Mouse (Mus musculus): ENCODE results near the gene Amotl1. TPM values are rescaled to one million over a fixed set of nuclear protein-coding genes. Genes with fewer than 3 reads are reported as not detected.
A peak's percentile ranks its signal among the peaks of the same experiment; 100 is the strongest.

Amotl1 gene
- polyA plus RNA-seq, 1 experiment from 2014 or later, result 8.4 TPM

DNA sequence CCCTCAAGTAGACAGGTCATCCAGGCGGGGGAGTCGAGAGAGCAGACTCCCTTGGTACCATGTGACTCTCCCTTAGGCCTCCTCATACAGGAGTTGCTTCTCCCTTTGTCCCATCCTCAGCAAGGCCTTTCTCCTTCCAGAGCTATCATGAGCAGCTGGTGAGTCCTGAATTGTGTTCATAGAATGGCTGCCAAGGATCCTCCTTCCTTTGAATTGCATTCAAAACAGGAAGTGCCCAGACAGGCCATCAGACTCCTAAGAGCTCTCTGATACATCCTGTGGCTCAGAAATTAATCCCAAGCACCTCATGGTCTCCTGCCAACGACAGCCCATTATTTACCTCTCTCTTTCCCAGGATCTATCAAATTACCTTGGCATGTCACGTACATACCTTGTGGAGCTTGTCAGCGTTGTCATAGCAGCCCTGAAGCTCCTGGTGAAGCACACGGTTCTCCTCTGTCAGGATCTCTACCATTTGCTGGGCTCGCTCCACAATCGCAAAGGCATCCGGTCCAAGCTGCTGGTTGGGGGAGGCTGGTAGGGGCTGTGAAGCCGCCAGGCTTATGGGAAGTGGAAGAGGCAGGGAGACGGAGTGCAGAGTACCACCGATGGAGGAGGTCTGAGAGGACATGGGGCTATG lies 70.0 kb downstream of the Amotl1 start:
- no peak overlapping the region for H3K4me2 ChIP-seq (ENCODE audit: low read depth, low read length)
- no peaks in the 10 kb centered on the region for H3K36me3 ChIP-seq (ENCODE audit: control insufficient read depth, insufficient read depth, low read length)
- ATAC-seq, result peak; percentile 36; the same call in 1 of the 2 replicates
- no peaks in the 10 kb centered on the region for H3K9me3 ChIP-seq (ENCODE audit: control insufficient read depth, low read length)
- 69% methylated on average over 12 of the region's 12 CpGs for WGBS
- no peak overlapping the region for H3K4me3 ChIP-seq (ENCODE audit: low read length)
- H3K27me3 ChIP-seq (replicated peaks; ENCODE audit: control insufficient read depth, insufficient read depth, low read length), result no peaks in the 10 kb centered on the region
- 0 out of 2 replicates have a peak overlapping the region, but pooled peaks have one; percentile 27 for H3K27ac ChIP-seq (ENCODE audit: low read length)
- H3K4me1 ChIP-seq (ENCODE audit: control insufficient read depth, insufficient read depth, low read length), result no peaks in the 10 kb centered on the region
- no peak overlapping the region for H3K9ac ChIP-seq (ENCODE audit: low read depth, low read length)

DNA sequence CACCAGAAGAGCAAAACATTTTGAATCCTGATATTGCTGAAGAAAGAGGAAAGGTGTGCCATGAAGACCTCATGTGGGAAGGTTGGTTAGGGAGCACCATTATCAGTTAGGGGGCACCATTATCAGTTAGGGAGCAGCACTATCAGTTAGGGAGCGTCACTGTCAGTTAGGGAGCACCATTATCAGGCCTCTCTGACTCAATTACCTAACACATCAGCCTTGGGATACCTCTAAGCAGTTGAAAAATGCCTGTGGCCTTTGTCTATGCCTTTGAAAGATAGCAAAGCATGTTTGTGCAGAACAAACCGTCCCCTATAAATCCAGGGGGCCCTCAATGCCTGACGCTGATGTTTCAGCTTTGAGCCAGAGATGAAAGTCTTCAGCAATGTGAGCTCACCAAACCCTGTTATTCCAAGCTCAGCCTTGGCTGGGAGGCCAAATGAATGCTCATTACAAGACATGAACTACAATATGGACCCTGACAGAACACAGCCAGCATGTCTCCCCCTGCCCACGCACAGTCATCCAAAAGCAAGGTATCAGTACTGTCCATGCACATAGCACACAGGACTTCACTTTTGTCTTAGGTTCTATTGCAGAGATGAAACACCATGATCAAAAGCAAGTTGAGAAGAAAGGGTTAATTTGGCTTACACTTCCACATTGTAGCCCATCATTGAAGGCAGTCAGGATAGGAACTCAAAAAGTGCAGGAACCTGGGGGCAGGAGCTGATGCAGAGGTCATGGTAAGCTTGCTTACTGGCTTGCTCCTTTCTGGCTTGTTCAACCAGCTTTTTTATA lies 75.5 kb downstream of the Amotl1 start:
- H3K36me3 ChIP-seq (ENCODE audit: control insufficient read depth, insufficient read depth, low read length), result no peaks in the 10 kb centered on the region; the same call in 1 of the 2 replicates
- no peak overlapping the region for H3K4me2 ChIP-seq (ENCODE audit: low read depth, low read length)
- no peak overlapping the region for H3K4me3 ChIP-seq (ENCODE audit: low read length)
- H3K9me3 ChIP-seq (ENCODE audit: control insufficient read depth, low read length), result no peaks in the 10 kb centered on the region
- H3K4me1 ChIP-seq (ENCODE audit: control insufficient read depth, insufficient read depth, low read length), result no peaks in the 10 kb centered on the region
- ATAC-seq, result no peak
- H3K27me3 ChIP-seq (replicated peaks; ENCODE audit: control insufficient read depth, insufficient read depth, low read length), result no peaks in the 10 kb centered on the region
- H3K27ac ChIP-seq (ENCODE audit: low read length), result no peak overlapping the region
- WGBS, result 88% methylated on average over 4 of the region's 4 CpGs
- no peak overlapping the region for H3K9ac ChIP-seq (ENCODE audit: low read depth, low read length)

DNA sequence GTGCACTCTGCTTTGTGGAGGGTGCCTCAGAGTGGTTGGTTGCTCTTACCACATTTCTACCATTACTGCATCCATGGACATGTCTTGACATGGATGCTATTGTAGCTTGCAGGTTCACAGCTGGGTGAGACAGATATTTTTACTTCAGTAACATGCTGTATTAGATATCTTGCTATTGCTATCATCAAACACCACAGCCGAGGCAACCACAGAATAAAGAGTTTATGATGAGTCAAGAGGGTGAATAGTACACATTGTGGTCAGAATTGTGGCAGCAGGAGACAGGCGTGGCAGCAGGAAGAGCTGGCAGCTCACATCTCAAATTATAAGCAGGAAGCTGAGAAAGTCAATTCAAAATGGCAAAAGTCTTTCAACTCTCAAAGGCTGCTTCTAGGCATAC lies 76.4 kb downstream of the Amotl1 start:
- Histone ChIP-seq H3K36me3 (ENCODE audit: control insufficient read depth, insufficient read depth, low read length) (no peaks in the 10 kb centered on the region; the same call in 1 of the 2 replicates), H3K4me3 (ENCODE audit: low read length) (no peak overlapping the region), H3K4me1 (ENCODE audit: control insufficient read depth, insufficient read depth, low read length) (no peaks in the 10 kb centered on the region), H3K27me3 (replicated peaks; ENCODE audit: control insufficient read depth, insufficient read depth, low read length) (no peaks in the 10 kb centered on the region), H3K27ac (ENCODE audit: low read length) (no peak overlapping the region), H3K4me2 (ENCODE audit: low read depth, low read length) (no peak overlapping the region), H3K9me3 (ENCODE audit: control insufficient read depth, low read length) (no peaks in the 10 kb centered on the region), H3K9ac (ENCODE audit: low read depth, low read length) (no peak overlapping the region)
- 79% methylated on average over 2 of the region's 2 CpGs for WGBS
- ATAC-seq, result no peak

DNA sequence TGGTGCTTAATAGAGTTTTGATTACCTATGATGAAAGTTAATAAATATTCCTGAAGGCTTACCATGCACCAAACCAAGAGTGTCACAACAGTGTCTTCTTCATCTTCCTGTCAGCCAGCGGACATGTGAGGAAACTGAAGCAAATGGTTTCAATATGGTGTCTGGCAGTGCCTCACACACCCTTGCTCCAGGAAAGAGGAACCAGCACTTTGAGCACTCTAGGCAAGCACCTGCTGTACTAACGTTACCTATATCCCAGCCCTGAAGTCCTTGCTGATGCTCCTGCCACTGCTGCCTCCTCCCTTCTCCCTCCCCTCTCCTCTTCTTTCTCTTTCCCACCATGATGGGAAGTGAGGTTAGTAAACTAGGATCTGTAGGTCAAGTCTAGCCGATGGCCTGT lies 80.4 kb downstream of the Amotl1 start:
- ATAC-seq, result no peak
- Histone ChIP-seq H3K4me1 (ENCODE audit: control insufficient read depth, insufficient read depth, low read length) (no peaks in the 10 kb centered on the region), H3K9me3 (ENCODE audit: control insufficient read depth, low read length) (no peaks in the 10 kb centered on the region), H3K9ac (ENCODE audit: low read depth, low read length) (no peak overlapping the region), H3K4me3 (ENCODE audit: low read length) (no peak overlapping the region), H3K27me3 (replicated peaks; ENCODE audit: control insufficient read depth, insufficient read depth, low read length) (no peaks in the 10 kb centered on the region), H3K4me2 (ENCODE audit: low read depth, low read length) (no peak overlapping the region), H3K36me3 (ENCODE audit: control insufficient read depth, insufficient read depth, low read length) (peaks cover 5% of the 10 kb centered on the region; the same call in 1 of the 2 replicates), H3K27ac (ENCODE audit: low read length) (no peak overlapping the region)
- WGBS, result 85% methylated on average over 3 of the region's 3 CpGs

DNA sequence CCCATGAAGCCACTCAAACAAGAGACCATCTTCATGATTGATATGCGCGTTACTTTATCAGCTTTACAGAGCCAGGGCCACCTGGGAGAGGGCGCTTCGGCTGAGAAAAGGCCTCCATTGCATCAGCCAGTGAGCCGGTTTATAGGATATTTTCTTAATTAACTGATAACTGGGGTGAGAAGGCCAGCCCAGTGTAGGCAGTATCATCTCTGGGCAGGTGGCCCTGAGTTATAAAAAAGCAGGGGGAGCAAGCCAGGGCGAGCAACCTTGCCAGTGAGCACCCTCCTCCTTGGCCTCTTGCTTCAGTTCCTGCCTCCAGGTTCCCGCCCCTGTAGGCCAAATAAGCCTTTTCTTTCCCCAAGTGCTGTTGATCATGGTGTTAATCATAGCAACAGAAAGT lies 81.5 kb downstream of the Amotl1 start:
- no peak overlapping the region for H3K4me3 ChIP-seq (ENCODE audit: low read length)
- no peak for ATAC-seq
- no peak overlapping the region for H3K4me2 ChIP-seq (ENCODE audit: low read depth, low read length)
- 88% methylated on average over 7 of the region's 7 CpGs for WGBS
- H3K4me1 ChIP-seq (ENCODE audit: control insufficient read depth, insufficient read depth, low read length), result no peaks in the 10 kb centered on the region
- H3K27me3 ChIP-seq (replicated peaks; ENCODE audit: control insufficient read depth, insufficient read depth, low read length), result no peaks in the 10 kb centered on the region
- no peak overlapping the region for H3K27ac ChIP-seq (ENCODE audit: low read length)
- H3K36me3 ChIP-seq (ENCODE audit: control insufficient read depth, insufficient read depth, low read length), result peaks cover 8% of the 10 kb centered on the region; the same call in 1 of the 2 replicates
- no peak overlapping the region for H3K9ac ChIP-seq (ENCODE audit: low read depth, low read length)
- no peaks in the 10 kb centered on the region for H3K9me3 ChIP-seq (ENCODE audit: control insufficient read depth, low read length)

DNA sequence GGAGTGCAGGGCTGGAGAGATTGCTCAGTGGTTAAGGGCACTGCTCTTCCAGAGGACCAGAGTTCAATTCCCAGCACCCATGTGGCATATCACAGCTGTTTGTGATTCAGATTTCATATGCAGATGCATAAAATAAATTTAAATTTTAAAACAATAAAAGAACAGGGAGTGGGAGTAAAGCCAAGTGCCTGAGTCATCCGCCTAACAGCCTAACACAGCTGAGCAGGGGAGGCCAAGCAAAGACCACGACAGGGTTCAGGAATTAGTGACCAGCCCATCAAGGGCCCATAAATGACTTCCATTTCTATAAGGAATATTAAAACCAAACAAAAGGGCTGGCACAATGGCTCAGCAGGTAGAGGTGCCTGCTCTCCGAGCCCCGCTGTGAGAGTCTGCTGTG lies 84.3 kb downstream of the Amotl1 start:
- H3K4me3 ChIP-seq (ENCODE audit: low read length), result no peak overlapping the region
- WGBS, result 76% methylated on average over 4 of the region's 4 CpGs
- no peak overlapping the region for H3K4me2 ChIP-seq (ENCODE audit: low read depth, low read length)
- ATAC-seq, result no peak
- H3K9ac ChIP-seq (ENCODE audit: low read depth, low read length), result no peak overlapping the region
- H3K4me1 ChIP-seq (ENCODE audit: control insufficient read depth, insufficient read depth, low read length), result no peaks in the 10 kb centered on the region
- no peaks in the 10 kb centered on the region for H3K9me3 ChIP-seq (ENCODE audit: control insufficient read depth, low read length)
- peaks cover 24% of the 10 kb centered on the region; the same call in 1 of the 2 replicates for H3K36me3 ChIP-seq (ENCODE audit: control insufficient read depth, insufficient read depth, low read length)
- no peaks in the 10 kb centered on the region for H3K27me3 ChIP-seq (replicated peaks; ENCODE audit: control insufficient read depth, insufficient read depth, low read length)
- H3K27ac ChIP-seq (ENCODE audit: low read length), result no peak overlapping the region

DNA sequence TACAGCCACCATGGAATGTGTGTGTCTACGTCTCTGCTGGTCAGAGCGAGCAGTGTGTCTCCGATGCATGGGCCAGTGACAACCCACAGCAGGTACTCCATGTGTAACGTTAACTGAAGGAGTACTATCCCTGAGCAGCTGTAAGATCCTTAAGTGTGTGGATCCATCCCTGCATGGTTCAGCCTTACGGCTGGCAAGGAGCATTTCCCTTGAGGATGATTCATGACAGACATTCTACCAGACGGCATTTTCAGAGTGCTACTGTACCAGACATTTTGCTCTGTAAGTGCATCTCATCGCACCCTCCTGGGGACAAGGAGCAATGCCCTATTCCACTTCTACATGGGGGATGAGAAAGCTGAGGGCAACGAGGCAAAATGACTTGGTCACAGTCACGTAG lies 84.9 kb downstream of the Amotl1 start:
- Histone ChIP-seq H3K4me2 (ENCODE audit: low read depth, low read length) (no peak overlapping the region), H3K9ac (ENCODE audit: low read depth, low read length) (no peak overlapping the region), H3K27me3 (replicated peaks; ENCODE audit: control insufficient read depth, insufficient read depth, low read length) (no peaks in the 10 kb centered on the region), H3K4me1 (ENCODE audit: control insufficient read depth, insufficient read depth, low read length) (no peaks in the 10 kb centered on the region), H3K4me3 (ENCODE audit: low read length) (no peak overlapping the region), H3K27ac (ENCODE audit: low read length) (no peak overlapping the region), H3K9me3 (ENCODE audit: control insufficient read depth, low read length) (no peaks in the 10 kb centered on the region), H3K36me3 (ENCODE audit: control insufficient read depth, insufficient read depth, low read length) (peaks cover 25% of the 10 kb centered on the region; the same call in 1 of the 2 replicates)
- ATAC-seq, result no peak
- WGBS, result 85% methylated on average over 9 of the region's 9 CpGs

DNA sequence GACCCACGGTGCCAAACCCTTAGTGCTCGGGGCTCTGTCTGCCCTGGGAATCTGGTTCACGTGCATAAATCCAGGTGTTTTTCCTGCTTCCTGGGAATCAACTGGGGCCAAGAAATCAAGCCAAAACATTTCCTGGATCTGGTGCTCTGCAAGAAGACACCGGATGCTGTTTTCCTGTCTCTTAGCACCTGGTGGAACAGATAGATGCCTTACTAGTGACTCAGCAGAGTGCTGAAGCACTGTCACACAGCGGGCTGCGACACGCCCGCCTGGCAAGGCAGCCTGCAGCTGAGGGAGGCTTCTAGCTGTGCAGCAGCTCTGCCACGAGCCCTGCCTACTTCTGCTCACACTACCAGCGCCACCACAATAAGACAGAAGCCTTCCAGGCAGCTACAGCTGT lies 85.4 kb downstream of the Amotl1 start:
- Histone ChIP-seq H3K4me2 (ENCODE audit: low read depth, low read length) (no peak overlapping the region), H3K36me3 (ENCODE audit: control insufficient read depth, insufficient read depth, low read length) (peaks cover 25% of the 10 kb centered on the region; the same call in 1 of the 2 replicates), H3K27ac (ENCODE audit: low read length) (no peak overlapping the region), H3K9ac (ENCODE audit: low read depth, low read length) (no peak overlapping the region), H3K4me1 (ENCODE audit: control insufficient read depth, insufficient read depth, low read length) (no peaks in the 10 kb centered on the region), H3K27me3 (replicated peaks; ENCODE audit: control insufficient read depth, insufficient read depth, low read length) (no peaks in the 10 kb centered on the region), H3K9me3 (ENCODE audit: control insufficient read depth, low read length) (no peaks in the 10 kb centered on the region), H3K4me3 (ENCODE audit: low read length) (no peak overlapping the region)
- ATAC-seq, result peak; percentile 52; the same call in 1 of the 2 replicates
- WGBS, result 60% methylated on average over 10 of the region's 10 CpGs

DNA sequence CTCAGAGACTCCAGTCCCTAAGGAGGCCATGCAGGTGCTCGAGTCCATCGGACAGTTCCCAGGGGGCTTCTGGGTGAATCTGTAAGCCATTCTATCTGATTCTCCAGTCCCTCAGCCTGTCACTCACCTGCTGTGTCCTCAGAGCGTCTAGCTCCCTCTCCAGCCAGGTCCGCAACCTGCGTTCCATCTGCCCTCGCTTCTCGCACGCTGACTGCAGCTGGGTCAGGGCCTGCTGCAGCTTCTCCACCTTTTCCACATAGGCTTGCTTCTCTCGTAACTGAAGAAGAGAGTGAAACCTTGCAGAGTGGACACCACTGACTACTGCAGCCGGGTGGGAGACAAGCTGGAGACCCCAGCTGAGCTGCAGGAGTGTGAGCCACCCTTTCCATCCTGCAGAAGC lies 86.5 kb downstream of the Amotl1 start:
- ATAC-seq, result no peak
- Histone ChIP-seq H3K27me3 (replicated peaks; ENCODE audit: control insufficient read depth, insufficient read depth, low read length) (no peaks in the 10 kb centered on the region), H3K9me3 (ENCODE audit: control insufficient read depth, low read length) (no peaks in the 10 kb centered on the region), H3K4me2 (ENCODE audit: low read depth, low read length) (no peak overlapping the region), H3K4me3 (ENCODE audit: low read length) (no peak overlapping the region), H3K9ac (ENCODE audit: low read depth, low read length) (no peak overlapping the region), H3K36me3 (ENCODE audit: control insufficient read depth, insufficient read depth, low read length) (peaks cover 29% of the 10 kb centered on the region; the same call in 1 of the 2 replicates), H3K27ac (ENCODE audit: low read length) (no peak overlapping the region), H3K4me1 (ENCODE audit: control insufficient read depth, insufficient read depth, low read length) (no peaks in the 10 kb centered on the region)
- 94% methylated on average over 10 of the region's 10 CpGs for WGBS
